Mouse (Mus musculus) hindbrain, embryonic 14.5 days (tissue): ENCODE data around the gene Auts2. TPM values are rescaled to one million over a fixed set of nuclear protein-coding genes. Genes with fewer than 3 reads are reported as not detected.

Experiments
- ATAC-seq: fragments of 200-750 bp; cut with Nextera tagmentation; 2 replicates; pipeline ENCODE4 v1.8.0; 2017; ENCODE audit warnings: moderate number of reproducible peaks, mild to moderate bottlenecking, moderate TSS enrichment, moderate library complexity; ENCODE audit not compliant: low FRiP score
- DNase-seq: peaks from one replicate; pipeline ENCODE4 v3.0.0-alpha.2; 2015; ENCODE audit warnings: low spot score
- H3K27ac ChIP-seq: fragments of 300-500 bp; sonication (generic); 2 replicates; pipeline ENCODE4 v1.5.1; 2014; ENCODE audit warnings: mild to moderate bottlenecking, moderate library complexity
- H3K27me3 ChIP-seq: fragments of 300-500 bp; sonication (generic); 2 replicates; pipeline ENCODE4 v1.6.1; 2014; ENCODE audit warnings: mild to moderate bottlenecking, low read length, mixed read lengths; ENCODE audit not compliant: control insufficient read depth, insufficient read depth
- H3K36me3 ChIP-seq: fragments of 300-500 bp; sonication (generic); replicated peaks from 2 replicates; pipeline ENCODE4 v1.6.1; 2014; ENCODE audit not compliant: control insufficient read depth, insufficient read depth
- H3K4me1 ChIP-seq: fragments of 300-500 bp; sonication (generic); replicated peaks from 2 replicates; pipeline ENCODE4 v1.6.1; 2014; ENCODE audit warnings: antibody characterized with exemption, low read length, mixed read lengths; ENCODE audit not compliant: control insufficient read depth, insufficient read depth
- H3K4me2 ChIP-seq: fragments of 300-500 bp; sonication (generic); replicated peaks from 2 replicates; pipeline ENCODE4 v1.6.1; 2014; ENCODE audit warnings: mild to moderate bottlenecking, moderate library complexity
- H3K4me3 ChIP-seq: fragments of 300-500 bp; sonication (generic); replicated peaks from 2 replicates; pipeline ENCODE4 v1.5.1; 2014; ENCODE audit warnings: mild to moderate bottlenecking, low read length
- H3K9ac ChIP-seq: fragments of 300-500 bp; sonication (generic); 2 replicates; pipeline ENCODE4 v1.6.1; 2014
- H3K9me3 ChIP-seq: fragments of 300-500 bp; sonication (generic); 2 replicates; pipeline ENCODE4 v1.6.1; 2016; ENCODE audit warnings: low read length; ENCODE audit not compliant: control insufficient read depth
- WGBS: fragments of 180-500 bp; shearing (Covaris S2); extraction: QIAGEN DNeasy Blood & Tissue Kit; methylation state at CpG from one replicate; pipeline ENCODE4 v1.1.7; 2014; 5-methylcytosine and 5-hydroxymethylcytosine counted together
- polyA plus RNA-seq: library from polyadenylated mRNA; unstranded; fragments of >200 nt; fragmentation: Nextera tagmentation; extraction: Ambion mirVana; gene quantifications from 2 replicates; pipeline ENCODE4 v1.2.1, GENCODE M21; 2014

Gene Auts2
- polyA plus RNA-seq, 1 experiment from 2014 or later: 61.8 TPM

DNA sequence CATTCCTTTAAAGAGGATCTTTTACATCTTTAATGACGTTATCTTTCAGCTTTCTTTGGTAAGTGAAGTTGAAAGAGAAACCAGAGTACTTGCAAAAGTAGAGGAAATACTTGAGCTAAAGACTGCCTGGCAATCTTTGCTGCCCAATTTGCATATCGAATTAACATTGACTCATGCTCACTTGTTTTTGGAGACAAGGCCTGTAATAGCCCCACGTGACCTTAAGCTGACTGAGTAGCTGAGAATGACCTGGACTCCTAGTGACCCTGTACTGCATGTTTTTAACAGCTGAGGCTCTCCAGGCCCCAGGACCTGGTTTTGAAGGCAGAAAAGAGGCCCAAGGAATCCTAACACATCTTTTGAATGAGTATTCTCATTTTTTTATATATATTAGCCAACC, 259.4 kb downstream of the Auts2 start:
- Histone ChIP-seq H3K9me3 (no peaks in the 10 kb centered on the region), H3K36me3 (no peaks in the 10 kb centered on the region), H3K4me2 (no peak overlapping the region), H3K27ac (no peak overlapping the region), H3K27me3 (no peaks in the 10 kb centered on the region), H3K4me3 (no peak overlapping the region), H3K9ac (no peak overlapping the region), H3K4me1 (peaks cover 6% of the 10 kb centered on the region; the same call in 1 of the 2 replicates)
- DNase-seq (no peak), ATAC-seq (no peak)
- 76% methylated on average over 3 of the region's 3 CpGs for WGBS

DNA sequence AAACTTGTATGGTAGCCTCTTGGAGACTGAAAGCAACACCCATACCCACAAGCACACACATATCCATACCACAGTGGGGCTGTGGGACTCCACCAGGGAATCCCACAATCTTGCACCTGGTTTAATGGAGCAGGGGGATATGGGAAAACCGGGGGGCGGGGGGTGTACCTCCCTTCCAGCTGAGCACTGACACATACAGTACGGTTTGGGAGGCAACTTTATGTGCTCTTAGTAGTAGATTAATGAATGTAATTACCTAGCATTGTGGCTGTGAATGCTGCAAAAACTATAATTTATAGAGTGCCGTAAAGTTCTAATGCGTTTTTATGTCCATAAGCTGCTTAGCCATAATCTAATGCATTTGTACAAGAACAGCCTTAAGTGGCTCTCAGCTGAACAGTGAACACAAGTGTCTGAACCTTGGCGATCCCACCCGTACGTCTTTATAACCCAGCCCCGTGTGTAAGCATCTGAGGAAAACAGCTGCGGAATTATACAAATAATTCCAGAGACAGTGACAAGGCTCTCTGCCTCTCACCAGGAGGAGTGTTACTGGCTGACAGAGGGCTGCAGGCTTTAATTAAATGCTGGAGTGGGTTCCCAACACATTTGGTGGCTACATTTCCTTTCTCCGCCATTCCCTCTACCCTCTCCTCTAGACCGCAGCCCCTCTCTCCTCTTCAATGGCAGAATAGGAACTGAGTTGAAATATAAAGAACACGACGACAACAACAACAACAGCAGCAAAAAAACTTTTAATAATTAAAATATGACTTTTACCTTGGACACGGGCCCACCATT, 268.8 kb downstream of the Auts2 start:
- Histone ChIP-seq H3K36me3 (no peaks in the 10 kb centered on the region), H3K4me1 (peaks cover 14% of the 10 kb centered on the region), H3K4me2 (no peak overlapping the region), H3K4me3 (no peak overlapping the region), H3K9ac (no peak overlapping the region), H3K27me3 (no peaks in the 10 kb centered on the region), H3K9me3 (no peaks in the 10 kb centered on the region), H3K27ac (no peak overlapping the region)
- DNase-seq (no peak), ATAC-seq (no peak)
- WGBS: 59% methylated on average over 15 of the region's 15 CpGs

DNA sequence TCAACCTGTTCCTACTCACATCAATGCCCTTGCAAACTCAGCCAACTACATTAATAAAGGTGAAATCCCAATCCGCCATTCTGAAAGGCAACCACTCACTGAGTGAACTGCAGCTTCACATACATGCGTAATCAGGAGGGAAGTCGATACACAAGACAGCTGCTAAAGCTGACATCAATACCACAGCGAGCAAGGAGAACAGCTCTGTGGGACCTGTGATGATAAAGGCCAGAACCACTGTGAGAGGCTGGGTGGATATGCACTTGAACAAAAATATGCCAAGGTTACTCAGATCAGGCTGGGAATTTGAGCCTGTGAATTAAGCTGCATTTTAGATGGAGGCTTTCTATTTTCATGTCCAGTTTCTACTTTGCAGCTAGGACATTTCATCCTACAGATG, 271.0 kb downstream of the Auts2 start:
- H3K36me3 ChIP-seq: no peaks in the 10 kb centered on the region

DNA sequence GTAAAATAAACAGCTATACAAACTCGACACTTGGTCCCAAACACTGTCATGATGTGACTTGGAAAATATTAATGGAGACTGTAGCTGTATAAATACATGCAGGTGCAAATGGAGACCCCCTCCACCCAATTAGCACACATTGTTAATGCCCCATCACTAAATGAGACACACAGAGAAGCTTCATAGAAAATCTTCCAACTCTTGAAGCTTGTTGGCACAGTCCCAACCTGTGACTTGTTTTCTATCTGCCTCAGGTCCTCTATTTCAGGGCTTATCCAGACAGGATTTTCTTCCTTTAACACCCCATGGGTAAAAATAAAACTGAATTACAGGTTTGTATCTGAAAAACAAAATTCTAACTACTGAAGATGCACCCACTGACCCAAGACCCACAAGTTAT, 272.2 kb downstream of the Auts2 start:
- Histone ChIP-seq H3K27ac (no peak overlapping the region), H3K4me1 (peaks cover 18% of the 10 kb centered on the region), H3K9me3 (no peaks in the 10 kb centered on the region), H3K9ac (no peak overlapping the region), H3K36me3 (no peaks in the 10 kb centered on the region), H3K4me2 (no peak overlapping the region), H3K27me3 (no peaks in the 10 kb centered on the region), H3K4me3 (no peak overlapping the region)
- ATAC-seq (no peak), DNase-seq (no peak)
- WGBS: 74% methylated on average over 1 of the region's 1 CpGs

More for the DNA sequence above, 271.0 kb downstream of the Auts2 start:
- Histone ChIP-seq H3K4me2 (no peak overlapping the region), H3K27me3 (no peaks in the 10 kb centered on the region), H3K4me1 (peaks cover 18% of the 10 kb centered on the region), H3K27ac (no peak overlapping the region), H3K4me3 (no peak overlapping the region), H3K9me3 (no peaks in the 10 kb centered on the region), H3K9ac (no peak overlapping the region)
- WGBS: 74% methylated on average over 4 of the region's 4 CpGs
- no peak for ATAC-seq
- no peak for DNase-seq

DNA sequence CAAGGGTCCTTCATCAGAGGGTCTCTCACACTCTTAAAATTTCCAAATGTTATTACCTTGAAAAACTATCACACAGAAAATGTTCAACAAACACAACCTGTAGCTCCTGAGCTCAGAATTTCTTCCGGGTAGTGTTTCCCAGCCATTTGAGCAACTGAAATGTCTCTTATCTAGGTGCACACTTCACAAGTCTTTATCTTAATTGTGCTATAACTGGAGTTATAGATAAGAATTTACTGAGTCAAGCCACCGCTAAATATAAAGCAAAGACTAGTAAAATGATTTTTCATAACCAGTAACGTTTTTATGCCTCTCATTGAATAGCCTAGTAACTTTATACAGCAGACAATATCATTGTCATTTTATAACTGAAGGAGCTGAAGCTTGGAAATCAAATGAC, 273.1 kb downstream of the Auts2 start:
- H3K4me2 ChIP-seq: no peak overlapping the region
- H3K9me3 ChIP-seq: no peaks in the 10 kb centered on the region
- 87% methylated on average over 3 of the region's 3 CpGs for WGBS
- no peak overlapping the region for H3K9ac ChIP-seq
- no peaks in the 10 kb centered on the region for H3K27me3 ChIP-seq
- no peak overlapping the region for H3K27ac ChIP-seq
- no peak overlapping the region for H3K4me3 ChIP-seq
- H3K4me1 ChIP-seq: peaks cover 25% of the 10 kb centered on the region
- H3K36me3 ChIP-seq: no peaks in the 10 kb centered on the region
- ATAC-seq (no peak), DNase-seq (no peak)

DNA sequence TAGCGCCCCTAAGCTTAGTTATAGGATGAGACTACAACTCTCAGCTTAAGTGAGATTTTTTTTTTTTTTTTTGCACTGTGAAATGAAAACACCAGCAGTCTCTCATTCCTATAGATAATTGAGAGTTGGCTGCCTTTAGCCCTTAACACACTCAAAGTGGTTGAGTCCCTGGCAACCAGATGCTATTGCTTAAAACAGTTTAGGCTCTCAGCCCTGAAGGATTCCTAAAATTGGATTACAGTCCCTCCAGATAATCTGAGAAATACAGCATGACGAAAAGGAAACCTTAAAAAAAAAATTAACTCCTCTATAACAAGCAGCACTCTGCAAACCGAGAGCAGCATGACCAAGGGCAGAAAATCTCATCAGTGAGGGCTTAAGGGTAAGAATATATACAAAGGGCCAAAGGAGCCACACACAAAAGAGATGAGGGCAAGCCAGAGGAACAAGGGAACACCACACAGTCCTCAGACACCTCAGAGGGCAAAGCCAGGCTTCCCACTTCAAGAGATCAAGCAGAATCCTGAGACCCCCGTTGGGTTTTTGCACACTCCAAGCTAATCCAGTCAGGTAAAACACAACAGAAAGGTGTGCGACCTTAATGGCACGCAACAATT, 274.7 kb downstream of the Auts2 start:
- DNase-seq: no peak
- WGBS: 72% methylated on average over 6 of the region's 6 CpGs
- no peak for ATAC-seq
- no peaks in the 10 kb centered on the region for H3K27me3 ChIP-seq
- H3K4me2 ChIP-seq: no peak overlapping the region
- no peak overlapping the region for H3K9ac ChIP-seq
- H3K9me3 ChIP-seq: no peaks in the 10 kb centered on the region
- no peaks in the 10 kb centered on the region for H3K36me3 ChIP-seq
- no peak overlapping the region for H3K27ac ChIP-seq
- H3K4me1 ChIP-seq: peaks cover 33% of the 10 kb centered on the region
- H3K4me3 ChIP-seq: no peak overlapping the region

DNA sequence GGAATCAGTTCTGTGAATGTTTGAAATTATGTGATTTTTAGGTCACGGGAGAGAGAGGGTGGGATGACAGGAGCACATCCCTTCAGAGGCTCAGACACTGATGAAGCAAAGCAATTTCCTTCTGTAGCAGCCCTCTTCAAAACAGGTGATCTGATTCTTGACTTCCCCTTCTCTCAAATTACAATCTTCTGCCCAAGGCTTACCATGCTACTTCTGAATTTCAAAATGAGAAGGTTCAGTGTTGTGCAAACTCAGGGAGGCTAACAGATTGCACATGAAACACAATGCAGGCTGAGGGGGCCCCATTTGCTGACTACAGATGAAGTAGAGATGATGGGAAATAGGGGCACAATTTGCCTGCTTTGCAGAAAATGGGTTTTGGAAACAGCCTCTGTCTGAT, 278.1 kb downstream of the Auts2 start:
- Histone ChIP-seq H3K27ac (no peak overlapping the region), H3K9me3 (no peaks in the 10 kb centered on the region), H3K4me3 (no peak overlapping the region), H3K4me2 (no peak overlapping the region), H3K9ac (no peak overlapping the region), H3K36me3 (no peaks in the 10 kb centered on the region), H3K4me1 (peaks cover 32% of the 10 kb centered on the region), H3K27me3 (no peaks in the 10 kb centered on the region)
- ATAC-seq: no peak
- no peak for DNase-seq
- WGBS: 32% methylated on average over 1 of the region's 1 CpGs

DNA sequence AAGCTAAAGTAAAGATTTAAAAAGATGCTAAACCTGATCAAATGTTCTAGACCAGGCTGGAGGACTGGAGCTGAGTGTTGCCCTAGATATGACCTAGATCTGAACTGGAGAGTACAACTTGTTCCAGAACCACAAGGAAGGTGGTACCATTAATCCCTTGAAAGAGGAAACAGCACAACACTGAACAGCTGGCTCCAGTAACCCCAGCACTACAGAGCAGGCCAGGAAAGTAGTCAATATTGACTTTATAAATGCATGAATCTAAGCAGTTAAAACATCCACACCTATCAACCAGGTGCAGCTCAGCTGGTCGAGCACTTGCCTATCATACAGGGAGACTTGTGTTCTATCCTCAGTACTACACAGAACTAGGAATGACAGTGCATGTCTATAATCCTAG, 281.4 kb downstream of the Auts2 start:
- Histone ChIP-seq H3K36me3 (no peaks in the 10 kb centered on the region), H3K4me1 (peaks cover 29% of the 10 kb centered on the region), H3K27ac (no peak overlapping the region), H3K9me3 (no peaks in the 10 kb centered on the region), H3K9ac (no peak overlapping the region), H3K27me3 (no peaks in the 10 kb centered on the region), H3K4me3 (no peak overlapping the region), H3K4me2 (no peak overlapping the region)
- ATAC-seq: no peak
- DNase-seq: no peak
- WGBS: 94% methylated on average over 1 of the region's 1 CpGs

DNA sequence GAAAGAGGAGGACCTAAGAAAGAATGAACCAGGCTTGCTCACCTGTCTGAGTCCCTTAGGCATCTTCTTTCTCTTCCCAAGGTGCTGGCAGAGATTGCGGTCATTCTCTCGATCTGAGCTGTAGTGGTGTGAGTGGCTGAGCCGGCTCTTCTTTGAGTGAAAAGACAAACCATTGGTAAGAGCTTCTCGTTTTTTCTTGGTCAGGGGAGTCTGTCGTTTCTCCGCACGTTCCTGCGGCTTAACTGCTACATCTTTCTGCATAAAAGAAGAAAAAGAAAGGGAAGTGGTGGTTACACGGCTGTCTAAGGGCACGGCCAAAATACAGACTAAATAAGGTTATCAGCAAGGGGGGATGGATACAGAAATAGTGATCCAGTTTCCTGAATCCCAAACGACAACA, 284.3 kb downstream of the Auts2 start:
- H3K4me1 ChIP-seq: peaks cover 8% of the 10 kb centered on the region; the same call in 1 of the 2 replicates
- no peak overlapping the region for H3K27ac ChIP-seq
- no peak for DNase-seq
- no peak overlapping the region for H3K9ac ChIP-seq
- no peaks in the 10 kb centered on the region for H3K9me3 ChIP-seq
- no peak overlapping the region for H3K4me2 ChIP-seq
- H3K4me3 ChIP-seq: no peak overlapping the region
- H3K36me3 ChIP-seq: no peaks in the 10 kb centered on the region
- H3K27me3 ChIP-seq: no peaks in the 10 kb centered on the region
- WGBS: 96% methylated on average over 11 of the region's 11 CpGs
- no peak for ATAC-seq
